Mouse (Mus musculus) G1E (cell line): ENCODE measurements around the gene Casc1.

Source experiments
- CTCF ChIP-seq: IDR thresholded peaks from 2 replicates; pipeline ENCODE4 v1.5.1; 2012; ENCODE audit warnings: low read depth, low read length, inconsistent platforms, mixed read lengths
- GATA1 ChIP-seq: IDR thresholded peaks from 2 replicates; pipeline ENCODE4 v1.6.1; 2012; ENCODE audit warnings: borderline replicate concordance, low read length, inconsistent platforms, mixed read lengths
- GATA2 ChIP-seq: IDR thresholded peaks from 2 replicates; pipeline ENCODE4 v1.6.1; 2012; ENCODE audit warnings: low read depth, low read length, inconsistent platforms, borderline replicate concordance
- TAL1 ChIP-seq: conservative IDR thresholded peaks from 2 replicates; pipeline ENCODE4 v1.6.1; 2012; ENCODE audit warnings: low read depth, low read length, inconsistent platforms, mixed read lengths

DNA sequence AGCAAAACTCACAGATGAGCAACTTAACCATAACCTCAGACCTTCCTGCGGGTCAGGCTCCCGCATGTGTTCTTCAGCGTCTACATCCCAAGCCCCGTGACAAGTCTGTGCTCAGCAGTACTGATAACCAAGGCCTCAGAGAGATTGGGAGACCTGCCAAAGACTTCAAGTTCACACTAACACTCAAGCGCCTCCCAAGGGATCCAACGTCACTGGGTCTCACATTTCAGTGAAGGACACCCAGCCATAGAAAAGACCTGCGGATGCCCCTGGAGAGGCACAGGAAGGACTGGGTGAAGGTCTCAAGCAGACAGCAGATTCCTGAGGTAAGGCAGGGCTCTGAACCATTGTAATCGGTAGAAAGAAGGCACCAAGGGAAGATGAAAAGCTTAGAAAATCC lies 28.8 kb downstream of the Casc1 start:
- TF ChIP-seq CTCF (no peak), GATA1 (no peak), TAL1 (no peak), GATA2 (no peak)
